Mouse (Mus musculus) bone marrow, adult 2 months (tissue): ENCODE measurements around the gene Brdt.

Source experiments
- CTCF ChIP-seq: fragments of 200-500 bp; IDR thresholded peaks from 2 replicates; pipeline ENCODE4 v1.5.1; 2011; ENCODE audit warnings: low read length, control low read depth; ENCODE audit not compliant: control insufficient read depth, insufficient read depth
- POLR2A ChIP-seq: fragments of 200-500 bp; IDR thresholded peaks from 2 replicates; pipeline ENCODE4 v1.6.1; 2011; ENCODE audit warnings: low read depth, mild to moderate bottlenecking, control low read depth, low read length, borderline replicate concordance; ENCODE audit not compliant: control insufficient read depth

GRCm38 (mm10) chr5:107411326-107411725 lies 80.4 kb downstream of the Brdt start:
- TF ChIP-seq POLR2A (no peak), CTCF (no peak)
